Mouse (Mus musculus): ENCODE measurements around the gene Stim2. TPM values are rescaled to one million over a fixed set of nuclear protein-coding genes. Genes with fewer than 3 reads are reported as not detected.
A peak's percentile ranks its signal among the peaks of the same experiment; 100 is the strongest.

Stim2 gene
- polyA plus RNA-seq, 1 experiment from 2014 or later = 20.3 TPM

DNA sequence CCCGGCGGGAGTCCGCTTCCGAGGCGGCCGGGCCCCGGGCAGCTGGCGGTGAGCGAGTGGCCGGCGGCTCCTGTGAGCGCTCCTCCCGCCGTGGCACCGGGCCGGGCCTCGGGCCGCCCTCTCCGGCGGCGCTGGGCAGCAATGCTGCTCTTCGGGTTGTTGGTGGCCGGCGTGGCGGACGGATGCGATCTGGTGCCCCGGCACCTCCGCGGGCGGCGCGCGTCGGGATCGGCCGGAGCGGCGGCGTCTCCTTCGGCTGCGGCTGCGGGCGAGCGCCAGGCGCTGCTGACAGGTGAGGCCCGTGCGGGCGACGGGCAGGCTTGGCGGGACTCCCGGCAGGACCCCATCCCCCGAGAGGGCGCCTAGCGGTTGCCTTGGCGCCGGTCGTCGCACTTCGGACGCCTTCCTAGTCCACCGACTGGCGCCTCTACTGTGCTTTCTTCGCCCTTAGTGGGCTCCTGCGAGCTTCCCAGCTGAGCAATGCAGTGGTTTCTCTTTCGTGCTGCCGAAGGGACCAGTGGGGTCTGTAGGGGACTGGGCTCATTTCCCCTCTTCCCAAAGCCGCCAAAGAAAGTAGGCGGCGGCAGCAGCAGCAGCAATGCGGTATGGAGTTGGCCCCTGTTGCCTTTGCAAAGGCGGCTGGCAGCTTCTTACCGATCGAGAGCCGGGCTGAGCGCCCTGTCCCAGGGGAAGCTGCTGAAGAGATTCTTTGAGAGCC lies 603 bp downstream of the Stim2 start:
- Histone ChIP-seq H3K36me3 (ENCODE audit: insufficient read depth, low read length) (no peaks in the 10 kb centered on the region), H3K27me3 (replicated peaks; ENCODE audit: insufficient read depth, low read length) (no peaks in the 10 kb centered on the region), H3K9me3 (ENCODE audit: low read length) (no peaks in the 10 kb centered on the region), H3K4me3 (ENCODE audit: low read depth, low read length) (peak overlapping the region; percentile 97), H3K4me2 (replicated peaks; ENCODE audit: low read depth, low read length) (peak overlapping the region; percentile 54), H3K27ac (ENCODE audit: low read length) (peak overlapping the region; percentile 90), H3K4me1 (ENCODE audit: insufficient read depth, low read depth, low read length) (peaks cover 3% of the 10 kb centered on the region; the same call in 1 of the 2 replicates), H3K9ac (replicated peaks; ENCODE audit: low read depth) (peak overlapping the region; percentile 94)
- peak; percentile 66 for DNase-seq (ENCODE audit: low spot score)
- under 1% methylated on average over 66 of the region's 76 CpGs for WGBS
- peak; percentile 21 for TF ChIP-seq CTCF (IDR thresholded peaks at IDR 0.05)
- TF ChIP-seq EP300 (IDR thresholded peaks at IDR 0.05) = no peak
- peak; percentile 33 for ATAC-seq

GRCm38 (mm10) chr5:53999461-53999770 lies 1.1 kb downstream of the Stim2 start:
- peak; percentile 17; the same call in 1 of the 2 replicates for TF ChIP-seq CTCF (IDR thresholded peaks at IDR 0.05)
- TF ChIP-seq EP300 (IDR thresholded peaks at IDR 0.05) = no peak
- 1% methylated on average over 6 of the region's 6 CpGs for WGBS
- Histone ChIP-seq H3K4me3 (ENCODE audit: low read depth, low read length) (peak overlapping the region; percentile 97), H3K9me3 (ENCODE audit: low read length) (no peaks in the 10 kb centered on the region), H3K9ac (replicated peaks; ENCODE audit: low read depth) (peak overlapping the region; percentile 94), H3K4me2 (replicated peaks; ENCODE audit: low read depth, low read length) (peak overlapping the region; percentile 54), H3K4me1 (ENCODE audit: insufficient read depth, low read depth, low read length) (peaks cover 3% of the 10 kb centered on the region; the same call in 1 of the 2 replicates), H3K27ac (ENCODE audit: low read length) (peak overlapping the region; percentile 90), H3K27me3 (replicated peaks; ENCODE audit: insufficient read depth, low read length) (no peaks in the 10 kb centered on the region), H3K36me3 (ENCODE audit: insufficient read depth, low read length) (no peaks in the 10 kb centered on the region)
- no peak for DNase-seq (ENCODE audit: low spot score)
- no peak for ATAC-seq

DNA sequence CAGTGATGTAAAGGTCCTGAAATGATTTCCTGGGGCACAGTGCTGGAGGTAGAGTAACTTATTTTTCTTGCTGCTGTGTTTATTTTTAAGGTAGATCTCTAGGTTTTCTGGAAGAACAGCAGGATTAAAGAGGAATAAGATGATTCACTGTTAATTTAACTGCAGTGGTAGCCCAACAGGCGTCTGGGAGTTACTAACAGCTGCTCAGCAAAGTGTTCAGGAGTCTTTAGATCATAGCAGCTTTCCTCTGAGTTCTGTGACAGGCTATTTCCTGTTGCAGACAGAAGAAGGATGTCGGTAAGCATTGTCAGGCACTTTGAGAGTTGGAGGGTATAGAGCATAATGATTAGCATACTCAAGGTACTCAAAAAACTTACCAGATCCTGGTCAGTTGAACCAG lies 1.5 kb downstream of the Stim2 start:
- peaks cover 3% of the 10 kb centered on the region; the same call in 1 of the 2 replicates for H3K4me1 ChIP-seq (ENCODE audit: insufficient read depth, low read depth, low read length)
- H3K9me3 ChIP-seq (ENCODE audit: low read length) = no peaks in the 10 kb centered on the region
- H3K9ac ChIP-seq (replicated peaks; ENCODE audit: low read depth) = no peak overlapping the region
- peak overlapping the region; percentile 54 for H3K4me2 ChIP-seq (replicated peaks; ENCODE audit: low read depth, low read length)
- ATAC-seq = no peak
- no peaks in the 10 kb centered on the region for H3K27me3 ChIP-seq (replicated peaks; ENCODE audit: insufficient read depth, low read length)
- no peak for TF ChIP-seq EP300 (IDR thresholded peaks at IDR 0.05)
- TF ChIP-seq CTCF (IDR thresholded peaks at IDR 0.05) = no peak
- DNase-seq (ENCODE audit: low spot score) = peak; percentile 45
- no peaks in the 10 kb centered on the region for H3K36me3 ChIP-seq (ENCODE audit: insufficient read depth, low read length)
- 3% methylated on average over 2 of the region's 2 CpGs for WGBS
- 0 out of 2 replicates have a peak overlapping the region, but pooled peaks have one; percentile 16 for H3K27ac ChIP-seq (ENCODE audit: low read length)
- peak overlapping the region; percentile 97 for H3K4me3 ChIP-seq (ENCODE audit: low read depth, low read length)

DNA sequence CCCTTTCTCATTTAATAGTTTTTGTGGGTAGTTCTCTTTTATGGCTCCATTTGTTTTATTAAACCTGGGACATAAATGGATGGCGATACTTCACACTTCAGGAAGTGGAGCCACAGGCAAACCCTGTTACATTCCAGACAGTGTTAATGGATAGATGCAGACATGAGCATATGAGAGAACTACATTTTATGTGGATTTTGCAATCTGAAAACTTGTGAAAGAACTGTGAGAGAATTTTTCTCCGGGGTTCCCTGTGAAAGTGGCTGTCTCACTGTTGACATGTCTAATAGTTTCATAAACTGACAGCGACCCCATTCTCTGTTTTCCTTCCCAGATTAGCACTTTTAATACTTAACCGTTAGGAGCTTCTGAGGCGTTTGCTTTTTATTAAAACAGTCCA lies 2.7 kb downstream of the Stim2 start:
- Histone ChIP-seq H3K4me1 (ENCODE audit: insufficient read depth, low read depth, low read length) (peaks cover 7% of the 10 kb centered on the region; the same call in 1 of the 2 replicates), H3K27me3 (replicated peaks; ENCODE audit: insufficient read depth, low read length) (no peaks in the 10 kb centered on the region), H3K4me3 (ENCODE audit: low read depth, low read length) (peak overlapping the region; percentile 18; the same call in 1 of the 2 replicates), H3K9ac (replicated peaks; ENCODE audit: low read depth) (no peak overlapping the region), H3K36me3 (ENCODE audit: insufficient read depth, low read length) (no peaks in the 10 kb centered on the region), H3K4me2 (replicated peaks; ENCODE audit: low read depth, low read length) (no peak overlapping the region; the same call in 1 of the 2 replicates), H3K9me3 (ENCODE audit: low read length) (no peaks in the 10 kb centered on the region), H3K27ac (ENCODE audit: low read length) (no peak overlapping the region)
- no peak for ATAC-seq
- DNase-seq (ENCODE audit: low spot score) = peak; percentile 70
- WGBS = 23% methylated on average over 5 of the region's 5 CpGs
- TF ChIP-seq CTCF (IDR thresholded peaks at IDR 0.05) = no peak
- no peak for TF ChIP-seq EP300 (IDR thresholded peaks at IDR 0.05)

GRCm38 (mm10) chr5:54005111-54005864 lies 7.0 kb downstream of the Stim2 start:
- ATAC-seq = peak; percentile 50

GRCm38 (mm10) chr5:54005865-54006225 lies 7.5 kb downstream of the Stim2 start:
- 22% methylated on average over 6 of the region's 6 CpGs for WGBS
- no peaks in the 10 kb centered on the region for H3K9me3 ChIP-seq (ENCODE audit: low read length)
- no peaks in the 10 kb centered on the region for H3K27me3 ChIP-seq (replicated peaks; ENCODE audit: insufficient read depth, low read length)
- peaks cover 7% of the 10 kb centered on the region; the same call in 1 of the 2 replicates for H3K4me1 ChIP-seq (ENCODE audit: insufficient read depth, low read depth, low read length)
- DNase-seq (ENCODE audit: low spot score) = no peak
- H3K4me3 ChIP-seq (ENCODE audit: low read depth, low read length) = no peak overlapping the region
- no peak overlapping the region for H3K9ac ChIP-seq (replicated peaks; ENCODE audit: low read depth)
- H3K4me2 ChIP-seq (replicated peaks; ENCODE audit: low read depth, low read length) = no peak overlapping the region
- no peak for ATAC-seq
- no peak for TF ChIP-seq EP300 (IDR thresholded peaks at IDR 0.05)
- TF ChIP-seq CTCF (IDR thresholded peaks at IDR 0.05) = no peak
- H3K36me3 ChIP-seq (ENCODE audit: insufficient read depth, low read length) = no peaks in the 10 kb centered on the region
- no peak overlapping the region for H3K27ac ChIP-seq (ENCODE audit: low read length)

More at GRCm38 (mm10) chr5:54005111-54005864, 7.0 kb downstream of the Stim2 start:
- WGBS = 55% methylated on average over 2 of the region's 2 CpGs
- TF ChIP-seq EP300 (IDR thresholded peaks at IDR 0.05) (no peak), CTCF (IDR thresholded peaks at IDR 0.05) (no peak)
- H3K9ac ChIP-seq (replicated peaks; ENCODE audit: low read depth) = no peak overlapping the region
- no peaks in the 10 kb centered on the region for H3K27me3 ChIP-seq (replicated peaks; ENCODE audit: insufficient read depth, low read length)
- H3K4me3 ChIP-seq (ENCODE audit: low read depth, low read length) = no peak overlapping the region; the same call in 1 of the 2 replicates
- no peak overlapping the region for H3K4me2 ChIP-seq (replicated peaks; ENCODE audit: low read depth, low read length)
- DNase-seq (ENCODE audit: low spot score) = peak; percentile 67
- H3K4me1 ChIP-seq (ENCODE audit: insufficient read depth, low read depth, low read length) = peaks cover 7% of the 10 kb centered on the region; the same call in 1 of the 2 replicates
- H3K27ac ChIP-seq (ENCODE audit: low read length) = no peak overlapping the region; the same call in 1 of the 2 replicates
- no peaks in the 10 kb centered on the region for H3K9me3 ChIP-seq (ENCODE audit: low read length)
- H3K36me3 ChIP-seq (ENCODE audit: insufficient read depth, low read length) = no peaks in the 10 kb centered on the region

Data from lung, postnatal 0 days (tissue).